In genomic region chr2:160364666-160365065, GRCm38 (mm10) we compare ENCODE assay signal across 10 mouse cellular contexts. TPM values are rescaled to one million over a fixed set of nuclear protein-coding genes. Genes with fewer than 3 reads are reported as not detected.
DNase-seq lines count a peak whose midpoint lies in the region; ATAC-seq and TF ChIP-seq lines count a peak whose summit lies in the region.
"Had no signal": no experiment of that assay in that cellular context is flagged by ENCODE, and none has a peak within 500 bp of the region (broad histone marks: within the 10 kb centered on the region; RNA-seq: fewer than 3 reads in every experiment).

No protein-coding gene starts in this region.

- H3K27me3 ChIP-seq in lung, embryonic 14.5 days (ENCODE audit: insufficient read depth, low read length): peaks cover 81% of the 10 kb centered on the region
- H3K27me3 ChIP-seq in forebrain, embryonic 10.5 days (ENCODE audit: poor library complexity, severe bottlenecking): peaks cover 90% of the 10 kb centered on the region
- peaks cover 67% of the 10 kb centered on the region for H3K27me3 ChIP-seq in intestine, embryonic 16.5 days (replicated peaks; ENCODE audit: control insufficient read depth, insufficient read depth, low read length)
- H3K27me3 ChIP-seq in neural tube, embryonic 13.5 days: peaks cover 83% of the 10 kb centered on the region

- peak overlapping the region; percentile 94 for H3K4me2 ChIP-seq in lung, embryonic 14.5 days
- peak overlapping the region; percentile 97 for H3K4me2 ChIP-seq in intestine, embryonic 16.5 days (ENCODE audit: low read depth, low read length)
- peak overlapping the region; percentile 81 for H3K4me2 ChIP-seq in neural tube, embryonic 13.5 days

- no peaks in the 10 kb centered on the region for H3K9me3 ChIP-seq in lung, embryonic 14.5 days (ENCODE audit: low read depth, low read length)
- H3K9me3 ChIP-seq in forebrain, embryonic 10.5 days: no peaks in the 10 kb centered on the region
- no peaks in the 10 kb centered on the region for H3K9me3 ChIP-seq in intestine, embryonic 16.5 days (ENCODE audit: control insufficient read depth, low read length)
- H3K9me3 ChIP-seq in neural tube, embryonic 13.5 days: no peaks in the 10 kb centered on the region

- WGBS in lung, embryonic 14.5 days: 4% methylated on average over 12 of the region's 12 CpGs
- under 1% methylated on average over 12 of the region's 12 CpGs for WGBS in forebrain, embryonic 10.5 days
- WGBS in intestine, embryonic 16.5 days: 5% methylated on average over 12 of the region's 12 CpGs
- 1% methylated on average over 12 of the region's 12 CpGs for WGBS in neural tube, embryonic 13.5 days

- no peak for ATAC-seq in lung, embryonic 14.5 days (ENCODE audit: insufficient read depth)
- ATAC-seq in intestine, embryonic 16.5 days: no peak
- no peak for ATAC-seq in neural tube, embryonic 13.5 days (ENCODE audit: low read depth)
- no peak for ATAC-seq in granulocyte monocyte progenitor cell, adult 5-6 weeks (replicated peaks; ENCODE audit: poor library complexity, severe bottlenecking)
- ATAC-seq: Patski had no signal

- H3K4me3 ChIP-seq in lung, embryonic 14.5 days (ENCODE audit: low read depth, low read length): peak overlapping the region; percentile 52
- peak overlapping the region; percentile 66 for H3K4me3 ChIP-seq in forebrain, embryonic 10.5 days
- peak overlapping the region; percentile 63 for H3K4me3 ChIP-seq in intestine, embryonic 16.5 days (ENCODE audit: low read length)
- peak overlapping the region; percentile 57 for H3K4me3 ChIP-seq in neural tube, embryonic 13.5 days

- no peak overlapping the region for H3K27ac ChIP-seq in lung, embryonic 14.5 days (ENCODE audit: low read depth)
- no peak overlapping the region for H3K27ac ChIP-seq in forebrain, embryonic 10.5 days
- H3K27ac ChIP-seq in intestine, embryonic 16.5 days (ENCODE audit: low read length): no peak overlapping the region
- no peak overlapping the region for H3K27ac ChIP-seq in neural tube, embryonic 13.5 days (replicated peaks)

- no peaks in the 10 kb centered on the region for H3K36me3 ChIP-seq in lung, embryonic 14.5 days (ENCODE audit: insufficient read depth)
- H3K36me3 ChIP-seq in forebrain, embryonic 10.5 days (replicated peaks): no peaks in the 10 kb centered on the region
- no peaks in the 10 kb centered on the region for H3K36me3 ChIP-seq in intestine, embryonic 16.5 days (ENCODE audit: control insufficient read depth, insufficient read depth, low read length)
- no peaks in the 10 kb centered on the region for H3K36me3 ChIP-seq in neural tube, embryonic 13.5 days

- H3K4me1 ChIP-seq in lung, embryonic 14.5 days (ENCODE audit: insufficient read depth): peaks cover 6% of the 10 kb centered on the region; the same call in 1 of the 2 replicates
- peaks cover 72% of the 10 kb centered on the region for H3K4me1 ChIP-seq in forebrain, embryonic 10.5 days
- peaks cover 15% of the 10 kb centered on the region for H3K4me1 ChIP-seq in intestine, embryonic 16.5 days (ENCODE audit: control insufficient read depth, insufficient read depth, low read length)
- H3K4me1 ChIP-seq in neural tube, embryonic 13.5 days (replicated peaks): peaks cover 63% of the 10 kb centered on the region

- no peak overlapping the region; the same call in 1 of the 2 replicates for H3K9ac ChIP-seq in lung, embryonic 14.5 days
- no peak overlapping the region for H3K9ac ChIP-seq in intestine, embryonic 16.5 days (ENCODE audit: low read depth, low read length)
- peak overlapping the region; percentile 80; the same call in 1 of the 2 replicates for H3K9ac ChIP-seq in neural tube, embryonic 13.5 days

- TF ChIP-seq CTCF in lung, embryonic 14.5 days (IDR thresholded peaks at IDR 0.05; ENCODE audit: low read depth): no peak

- DNase-seq in lung, embryonic 14.5 days: peak; percentile 52
- DNase-seq in lung, postnatal 36 days: no peak
- DNase-seq in forebrain, embryonic 10.5 days (ENCODE audit: extremely low spot score, low spot score): no peak
- no peak for DNase-seq in cerebellum, adult 11 months
- DNase-seq in right cerebral cortex, postnatal 36 days (ENCODE audit: low spot score in 2 of 2): no peak

RNA-seq across cellular contexts. Expression of gene Mafb, which starts 2.2 kb away (rescaled TPM):
- polyA plus RNA-seq in lung, embryonic 14.5 days (2014; fragmentation: Nextera tagmentation; extraction: Ambion mirVana): 2.8 and 3.4 TPM in 2 replicates
- polyA plus RNA-seq in forebrain, embryonic 10.5 days (2016; fragmentation: Nextera tagmentation; extraction: Ambion mirVana): 2.0 and 2.3 TPM in 2 replicates
- 13.2 and 17.4 TPM in 2 replicates for polyA plus RNA-seq in intestine, embryonic 16.5 days (2015; fragmentation: Nextera tagmentation; extraction: Ambion mirVana)
- 20.7 and 22.3 TPM in 2 replicates for polyA plus RNA-seq in neural tube, embryonic 13.5 days (2015; fragmentation: Nextera tagmentation; extraction: Ambion mirVana)
- not detected in 2 replicates for total RNA-seq in granulocyte monocyte progenitor cell, adult 5-6 weeks (2014; fragmentation: Nextera tagmentation)
- total RNA-seq in granulocyte monocyte progenitor cell, adult 5-6 weeks (2017): 0.39 TPM in 1 of 2 replicates, not detected in the other

RNA-seq across cellular contexts. Expression of gene Gm826, which starts 30.7 kb away (rescaled TPM):
- polyA plus RNA-seq in lung, embryonic 14.5 days (2014; fragmentation: Nextera tagmentation; extraction: Ambion mirVana): 0.70 TPM in 1 of 2 replicates, not detected in the other
- polyA plus RNA-seq in forebrain, embryonic 10.5 days (2016; fragmentation: Nextera tagmentation; extraction: Ambion mirVana): not detected in 2 replicates
- polyA plus RNA-seq in intestine, embryonic 16.5 days (2015; fragmentation: Nextera tagmentation; extraction: Ambion mirVana): 24.3 and 29.2 TPM in 2 replicates
- not detected in 2 replicates for polyA plus RNA-seq in neural tube, embryonic 13.5 days (2015; fragmentation: Nextera tagmentation; extraction: Ambion mirVana)
- not detected in 2 replicates for total RNA-seq in granulocyte monocyte progenitor cell, adult 5-6 weeks (2014; fragmentation: Nextera tagmentation)
- total RNA-seq in granulocyte monocyte progenitor cell, adult 5-6 weeks (2017): not detected in 2 replicates
- total RNA-seq: left cerebral cortex, postnatal 14 days had no signal

Comparison
In these comparisons a context has a peak if more than half of its experiments do, and no peak if none do; other contexts are left out.
1. RNA of gene Gm826, which starts 30.7 kb away (polyA plus RNA-seq): 24.3 to 29.2 TPM in intestine, embryonic 16.5 days; 0.70 TPM in lung, embryonic 14.5 days, not detected in neural tube, embryonic 13.5 days and not detected in forebrain, embryonic 10.5 days; every median in the first group is over 10 times any median in the second.
2. Peak in every context shown above with its lines, with median percentiles within 50 percentile points of each other: H3K4me2 ChIP-seq and H3K4me3 ChIP-seq.